Mouse (Mus musculus) cortical plate, adult 2 months (tissue): Measurements from ENCODE around the gene Pnpo.

Source experiments
- CTCF ChIP-seq: fragments of 200-500 bp; IDR thresholded peaks from 2 replicates; pipeline ENCODE4 v1.5.1; 2011; ENCODE audit warnings: mild to moderate bottlenecking, control low read depth, low read length; ENCODE audit not compliant: insufficient read depth; ENCODE audit errors: extremely low read depth
- POLR2A ChIP-seq: fragments of 200-500 bp; IDR thresholded peaks from 2 replicates; pipeline ENCODE4 v1.6.1; 2011; ENCODE audit warnings: mild to moderate bottlenecking, low read length, control low read depth; ENCODE audit not compliant: insufficient read depth; ENCODE audit errors: extremely low read depth

DNA sequence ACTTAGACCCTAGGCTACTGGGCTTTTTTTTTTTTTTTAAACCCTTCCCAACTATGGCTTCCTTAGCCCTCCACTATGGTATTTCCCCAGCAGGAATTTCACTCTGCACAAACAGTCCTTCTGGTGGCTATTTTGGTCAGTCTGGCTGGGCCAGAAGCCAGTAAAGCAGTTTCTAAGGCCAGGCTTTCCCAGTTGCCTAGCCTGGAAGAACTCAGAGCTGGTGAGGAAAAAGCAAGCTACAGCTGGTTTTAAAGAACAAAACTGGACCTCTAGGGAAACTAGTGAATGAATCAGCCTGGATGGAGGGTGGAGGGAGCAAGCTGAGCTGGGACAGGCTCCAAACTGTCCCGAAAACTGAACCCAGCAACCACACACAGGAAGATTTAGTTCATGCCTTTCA lies 26.0 kb upstream of the Pnpo start:
- TF ChIP-seq CTCF (no peak), POLR2A (no peak)
